Mouse (Mus musculus) left cerebral cortex, postnatal 10 days (tissue): ENCODE results near the gene Pus7. TPM values are rescaled to one million over a fixed set of nuclear protein-coding genes. Genes with fewer than 3 reads are reported as not detected.
"Not testable (repeated sequence)": the region's sequence is repeated elsewhere in the genome, so short reads cannot be mapped to it uniquely, and the experiment has no call there.

Source experiments
- DNase-seq, 2 experiments: peaks; one replicate each; pipeline ENCODE4 v3.0.0; 2021 to 2022; ENCODE audit warnings: low spot score in 2 of 2, mixed read lengths in 1 of 2; ENCODE audit errors: extremely low spot score in 1 of 2
- intact Hi-C: fragments of 180-260 bp; cut with DNase I; formaldehyde crosslinking; loops from one replicate; pipeline ENCODE4 v1.15.1; 2025
- total RNA-seq, 2 experiments: library from RNA; stranded (reverse); gene quantifications; 2 replicates each; pipeline ENCODE4 v1.2.3; 2021

The Pus7 gene
- total RNA-seq, 2 experiments from 2014 or later, result 19.2 to 24.6 TPM

DNA sequence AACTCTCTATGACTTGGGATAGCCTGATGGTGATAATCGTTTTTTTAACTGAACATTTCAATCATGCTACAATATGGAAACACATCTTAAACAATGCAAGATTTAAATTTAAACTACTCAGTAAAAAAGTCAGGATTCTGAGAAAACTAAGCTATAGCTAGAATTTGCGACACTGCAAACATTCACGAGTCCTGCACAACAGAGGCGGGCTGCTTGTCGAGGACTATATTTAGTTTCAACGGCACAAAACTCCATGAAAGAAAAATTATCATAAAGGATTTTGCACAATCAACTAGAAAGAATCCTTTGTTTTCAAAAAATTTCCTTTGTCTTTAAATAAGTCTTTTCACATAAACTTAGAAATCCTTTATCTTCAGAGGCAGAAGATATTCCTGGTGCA lies 21.0 kb downstream of the Pus7 start:
- intact Hi-C loops, result no loop called here
- DNase-seq, result no peak

DNA sequence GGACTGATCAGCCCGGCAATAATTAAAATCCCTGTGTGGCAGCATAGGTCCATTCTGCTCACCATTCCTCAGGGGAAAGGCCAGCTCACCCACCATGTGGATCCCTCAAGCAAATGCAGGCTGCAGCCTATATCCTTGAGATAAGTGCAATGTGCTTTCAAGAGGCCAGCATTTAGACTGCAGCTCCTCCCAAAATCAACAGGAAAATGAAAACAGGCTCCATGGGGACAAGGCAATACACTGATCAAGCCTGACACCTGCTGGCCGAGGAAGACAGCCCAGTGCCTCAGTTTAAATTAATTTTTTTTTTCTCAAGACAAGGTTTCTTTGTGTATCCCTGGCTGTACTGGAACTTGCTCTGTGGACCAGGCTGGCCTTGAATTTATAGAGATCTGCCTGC lies 24.9 kb downstream of the Pus7 start:
- peak; percentile 21 to 52 for DNase-seq
- intact Hi-C loops, result no loop called here

DNA sequence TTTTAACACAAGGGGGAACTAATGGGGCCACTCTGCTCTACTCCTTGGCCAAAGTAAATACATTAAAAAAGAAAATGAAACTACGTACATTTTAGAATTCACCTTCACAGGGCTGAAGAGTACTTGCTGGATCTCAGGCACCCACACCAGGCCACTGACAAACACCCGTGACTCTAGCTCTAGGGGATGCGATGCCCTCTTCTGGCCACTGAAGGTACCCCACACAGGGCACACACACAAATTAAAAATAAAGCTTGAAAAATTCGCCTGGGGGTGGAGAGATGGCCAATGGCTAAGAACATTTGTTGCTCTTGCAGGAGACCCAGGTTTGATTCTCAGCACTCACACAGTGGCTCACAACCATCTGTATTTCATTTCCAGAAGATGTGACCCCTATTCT lies 27.1 kb downstream of the Pus7 start:
- intact Hi-C loops, result no loop called here
- DNase-seq, result no peak

DNA sequence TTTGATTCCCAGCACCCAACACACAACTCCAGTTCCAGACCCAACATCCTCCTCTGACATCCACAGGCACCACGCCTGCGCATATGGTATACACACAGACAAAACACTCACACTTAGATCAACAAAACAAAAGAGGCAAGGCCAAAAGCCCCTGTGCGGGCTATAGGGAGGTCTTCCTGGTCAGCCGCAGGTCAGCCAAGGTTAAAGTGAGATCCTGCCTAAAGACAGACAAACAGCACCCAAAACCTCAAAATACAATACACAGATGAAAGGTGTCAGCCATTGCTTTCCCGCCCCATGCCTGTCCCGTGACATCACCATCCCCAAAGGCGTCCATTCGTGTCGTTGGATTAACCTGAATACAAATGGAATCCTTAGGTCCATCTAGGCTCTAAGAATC lies 27.9 kb downstream of the Pus7 start:
- intact Hi-C loops, result no loop called here
- DNase-seq, result no peak

DNA sequence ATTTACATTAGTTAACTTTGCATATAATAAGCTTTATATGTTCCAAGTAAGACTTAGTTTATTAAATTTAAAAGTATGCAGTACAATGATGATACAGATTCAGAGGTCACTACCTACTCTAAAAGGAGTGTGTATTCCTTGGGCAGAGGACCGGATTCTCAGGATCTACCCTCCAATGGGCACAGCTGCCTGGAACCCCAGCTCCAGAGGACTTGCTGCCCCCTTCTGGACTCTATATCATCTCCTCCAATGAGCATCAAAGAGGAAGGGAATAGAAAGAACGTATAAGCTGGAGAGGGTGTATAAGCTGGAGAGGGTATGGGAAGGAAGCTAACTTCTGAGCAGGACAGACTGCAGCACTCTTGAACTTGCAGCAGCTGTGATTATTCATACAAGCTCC lies 33.6 kb downstream of the Pus7 start:
- no peak for DNase-seq
- intact Hi-C loops, result loop anchor here (10.0 kb wide), 1 partner anchor 225 kb away; no protein-coding TSS in a partner anchor

DNA sequence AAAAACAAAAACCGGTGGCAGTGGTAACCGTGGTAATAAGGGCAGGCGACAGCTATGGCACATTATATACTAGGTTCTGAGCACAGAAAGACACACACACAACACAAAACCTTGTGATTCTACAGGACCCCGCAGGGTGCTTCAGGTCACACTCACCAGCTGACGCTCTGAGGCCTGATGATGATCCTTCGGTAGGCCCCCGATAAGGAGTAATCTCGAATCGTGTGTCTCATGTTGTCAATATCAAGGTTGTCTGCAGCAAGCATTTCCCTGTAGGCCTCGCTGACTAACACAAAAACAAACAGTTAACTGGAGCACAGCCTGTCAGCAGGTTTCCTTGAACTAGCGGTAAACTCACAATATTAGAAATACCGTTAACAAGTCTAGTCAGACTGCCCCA lies 40.2 kb downstream of the Pus7 start:
- DNase-seq, result no peak
- intact Hi-C loops, result loop anchor here (10.0 kb wide), 1 partner anchor 218 kb away; no protein-coding TSS in a partner anchor

DNA sequence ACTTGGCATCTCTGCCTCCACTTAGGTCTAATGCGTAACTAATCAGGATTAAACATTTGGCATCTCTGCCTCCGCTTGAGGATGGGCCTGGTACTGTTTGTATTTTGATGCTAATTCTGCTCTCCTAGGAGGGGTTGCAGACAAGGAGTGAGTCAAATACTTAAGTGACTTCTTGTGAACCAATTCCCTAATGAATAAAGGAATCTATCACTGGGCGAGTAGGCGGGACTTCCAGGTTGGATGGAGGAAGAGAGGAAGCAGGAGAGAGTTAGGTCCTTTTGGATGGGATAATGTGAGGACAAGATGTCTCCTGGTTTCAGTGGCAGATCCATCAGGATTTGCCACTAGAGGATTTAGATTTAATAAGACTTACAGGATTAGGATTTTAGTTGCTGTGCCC lies 46.4 kb downstream of the Pus7 start:
- DNase-seq, result no peak
- intact Hi-C loops, result no loop called here

DNA sequence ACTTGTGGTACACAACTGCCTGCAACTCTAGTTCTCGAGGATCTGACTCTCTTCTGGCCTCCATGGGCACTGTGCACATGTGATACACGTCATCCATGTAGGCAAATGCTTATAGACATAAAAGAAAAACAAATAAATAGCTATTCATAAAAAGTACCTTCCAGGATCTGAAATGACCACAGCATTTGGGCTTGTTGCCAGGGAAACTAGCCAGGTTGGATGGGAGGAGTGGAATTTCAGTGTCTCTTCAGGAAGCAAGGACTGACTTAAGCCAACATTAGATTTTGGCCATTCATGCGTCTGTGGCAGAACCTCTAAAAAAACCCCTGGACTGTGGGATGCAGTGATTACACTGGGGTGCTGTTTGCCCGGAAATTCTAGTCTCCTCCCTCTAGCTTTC lies 47.1 kb downstream of the Pus7 start:
- intact Hi-C loops, result no loop called here
- no peak for DNase-seq

DNA sequence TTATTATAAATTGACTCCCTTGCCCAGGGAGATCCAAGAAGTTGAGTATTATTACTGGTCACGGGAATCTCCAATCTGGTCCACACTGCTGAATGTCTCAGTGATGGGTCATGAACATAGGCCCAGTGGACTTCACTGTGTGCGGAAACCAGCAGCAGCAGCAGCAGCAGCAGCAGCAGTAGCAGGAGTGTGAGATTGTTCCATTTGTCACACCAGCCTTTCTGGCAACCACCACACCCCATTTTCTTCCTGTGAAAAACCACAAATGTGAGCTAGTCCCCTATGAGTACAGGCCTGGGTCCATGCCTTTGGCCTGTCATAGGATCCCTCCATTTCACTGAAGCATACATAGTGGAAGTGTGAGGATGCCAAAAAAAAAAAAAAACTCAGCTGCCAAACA lies 61.6 kb downstream of the Pus7 start:
- intact Hi-C loops, result no loop called here

DNA sequence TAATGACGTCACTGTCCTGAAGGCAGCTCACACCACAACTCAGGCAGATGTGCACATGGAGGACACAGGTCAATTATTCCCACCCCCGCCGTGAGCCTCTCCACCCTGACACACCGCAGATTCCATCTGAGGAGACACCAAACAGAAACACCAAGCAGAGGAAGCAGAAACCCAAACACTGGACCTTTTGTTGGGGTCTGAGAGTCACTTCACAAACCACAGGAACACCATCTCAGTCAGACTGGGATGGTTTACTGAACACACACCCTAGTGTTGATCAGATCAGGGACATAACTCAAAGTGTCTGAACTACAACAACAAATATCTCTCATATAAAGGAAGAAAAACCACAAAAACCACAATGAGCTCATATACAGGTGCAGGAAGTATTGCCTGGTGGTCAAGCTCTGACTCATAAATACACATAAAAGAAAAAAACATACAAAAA lies 64.6 kb downstream of the Pus7 start:
- DNase-seq, result no peak
- intact Hi-C loops, result no loop called here

More for the DNA sequence above, 61.6 kb downstream of the Pus7 start:
- no peak for DNase-seq

DNA sequence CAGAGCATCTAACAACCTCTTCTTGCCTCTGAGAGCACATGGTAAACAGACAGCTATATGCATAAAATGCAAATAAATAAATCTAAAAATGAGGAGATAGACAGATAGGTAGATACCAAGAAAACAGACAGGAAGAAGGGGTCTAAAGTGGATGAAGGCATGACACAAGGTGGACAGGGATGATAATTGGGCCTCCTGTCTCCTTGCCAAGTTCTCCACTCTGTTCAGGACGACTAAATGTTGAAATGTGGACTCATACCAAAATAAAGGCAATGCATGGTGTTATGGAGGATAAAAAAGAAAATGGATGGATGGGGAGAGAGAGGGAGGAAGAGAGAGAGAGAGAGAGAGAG lies 65.4 kb downstream of the Pus7 start:
- no peak for DNase-seq
- intact Hi-C loops, result no loop called here

DNA sequence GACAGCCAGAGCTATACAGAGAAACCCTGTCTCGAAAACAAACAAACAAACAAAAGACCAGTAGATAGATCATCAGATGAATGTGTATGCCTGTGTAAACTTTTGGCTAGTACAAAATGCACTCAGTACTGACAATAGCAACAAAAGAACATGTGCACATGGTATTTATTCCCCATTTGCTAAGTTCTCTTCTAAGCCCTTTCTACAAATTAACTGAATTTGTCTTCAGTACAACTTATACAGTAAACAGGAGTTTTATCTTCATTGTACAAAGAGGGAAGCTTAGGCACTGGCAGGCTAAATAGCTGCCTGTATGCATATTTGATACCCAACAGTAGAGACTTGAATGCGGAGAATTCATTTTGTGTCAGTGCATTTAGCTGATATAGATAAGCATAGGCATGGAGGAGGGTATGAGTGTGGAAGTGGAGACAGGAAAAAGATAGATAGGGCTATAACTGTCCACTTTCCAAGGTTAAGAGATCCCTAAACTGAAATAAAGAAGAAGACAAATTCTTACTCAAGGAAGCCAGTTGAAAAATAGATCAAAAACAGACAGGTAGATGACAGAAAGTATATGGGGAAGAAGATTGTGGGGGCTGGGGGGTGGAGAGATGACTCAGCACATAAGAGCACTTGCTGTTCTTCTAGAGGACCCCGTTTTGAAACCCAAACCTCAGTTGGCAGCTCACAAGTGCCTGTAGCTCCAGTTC lies 65.9 kb downstream of the Pus7 start:
- intact Hi-C loops, result no loop called here
- no peak for DNase-seq

DNA sequence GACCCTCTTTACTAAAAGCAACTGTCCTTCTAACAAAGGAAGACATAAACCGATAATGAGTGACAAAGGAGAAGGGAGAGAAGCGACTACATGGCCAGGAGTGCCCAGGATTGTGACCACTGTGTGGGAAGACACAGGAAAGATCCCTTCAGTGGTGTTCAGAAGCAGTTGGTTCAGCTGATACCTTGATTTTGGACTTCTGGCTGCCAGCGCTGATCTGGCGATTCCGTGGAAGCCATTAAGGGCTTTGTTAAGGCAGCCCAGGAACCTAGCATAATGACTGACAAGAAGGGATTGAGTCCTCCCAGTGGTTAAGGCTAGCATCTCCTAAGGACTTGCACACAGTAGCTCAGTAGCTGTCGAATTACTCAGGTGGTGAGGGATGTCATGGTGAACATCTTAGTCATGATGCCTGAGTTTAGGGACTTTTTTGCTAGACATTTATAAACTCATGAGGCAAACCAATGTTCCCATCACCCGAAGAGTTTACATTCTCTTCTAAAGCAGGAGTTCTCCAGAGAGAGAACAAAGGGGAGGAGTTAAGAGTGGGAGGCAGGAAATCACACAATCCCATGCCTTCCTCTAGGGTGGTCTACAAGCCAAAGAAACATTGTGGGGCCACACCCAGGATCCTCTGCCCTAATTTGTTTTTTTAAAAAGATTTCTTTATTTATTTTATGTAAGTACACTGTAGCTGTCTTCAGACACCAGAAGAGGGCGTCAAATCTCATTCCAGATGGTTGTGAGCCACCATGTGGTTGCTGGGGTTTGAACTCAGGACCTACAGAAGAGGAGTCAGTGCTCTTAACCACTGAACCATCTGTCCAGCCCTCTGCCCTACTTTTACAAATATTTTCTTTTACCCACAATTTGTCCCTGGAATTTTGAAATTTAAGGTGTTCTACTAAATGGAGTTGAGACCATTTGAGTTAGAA lies 69.8 kb downstream of the Pus7 start:
- no peak for DNase-seq
- intact Hi-C loops, result no loop called here

DNA sequence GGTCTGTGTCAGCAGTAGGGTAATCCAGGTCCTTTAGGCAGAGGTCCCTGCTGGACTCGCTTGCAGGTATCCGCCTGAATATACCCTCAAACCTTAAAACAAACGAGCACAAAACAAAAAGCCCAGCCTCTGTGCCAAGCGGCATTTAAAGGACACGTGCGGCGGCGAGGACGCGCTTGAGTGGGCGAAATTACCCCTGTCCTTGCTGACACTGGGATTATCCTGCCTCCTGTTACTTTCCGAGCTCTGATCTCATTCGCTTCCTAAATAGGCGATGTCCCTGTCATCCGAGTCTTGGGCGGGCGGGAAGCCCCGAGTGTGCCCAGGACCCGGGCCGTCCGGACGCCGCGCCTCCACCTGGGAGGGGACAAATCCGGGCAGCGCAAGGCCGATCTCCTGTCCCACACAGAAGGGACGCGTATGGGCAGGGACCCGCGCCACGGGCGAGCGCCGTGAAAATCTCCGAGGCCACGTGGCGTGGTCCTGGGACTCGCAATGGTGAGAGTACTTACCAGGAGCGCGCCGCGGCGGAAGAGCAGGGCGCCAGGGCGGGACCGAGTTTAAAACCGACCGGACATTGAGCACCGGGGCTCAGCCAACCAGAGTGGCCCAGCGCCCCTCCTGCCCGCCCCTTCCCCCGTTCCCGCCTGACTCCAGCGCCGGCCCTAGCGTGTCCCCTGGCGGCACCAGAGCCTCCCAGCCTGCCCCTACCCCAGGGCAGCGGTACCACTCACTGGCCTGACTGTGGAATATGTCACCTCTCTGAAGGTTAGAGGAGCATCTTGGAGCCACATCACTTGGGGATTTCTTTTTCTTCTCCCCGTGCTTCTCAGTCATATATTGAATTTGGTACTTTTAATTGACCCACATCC lies 71.1 kb downstream of the Pus7 start:
- peak; percentile 44 to 85 for DNase-seq
- intact Hi-C loops, result no loop called here

DNA sequence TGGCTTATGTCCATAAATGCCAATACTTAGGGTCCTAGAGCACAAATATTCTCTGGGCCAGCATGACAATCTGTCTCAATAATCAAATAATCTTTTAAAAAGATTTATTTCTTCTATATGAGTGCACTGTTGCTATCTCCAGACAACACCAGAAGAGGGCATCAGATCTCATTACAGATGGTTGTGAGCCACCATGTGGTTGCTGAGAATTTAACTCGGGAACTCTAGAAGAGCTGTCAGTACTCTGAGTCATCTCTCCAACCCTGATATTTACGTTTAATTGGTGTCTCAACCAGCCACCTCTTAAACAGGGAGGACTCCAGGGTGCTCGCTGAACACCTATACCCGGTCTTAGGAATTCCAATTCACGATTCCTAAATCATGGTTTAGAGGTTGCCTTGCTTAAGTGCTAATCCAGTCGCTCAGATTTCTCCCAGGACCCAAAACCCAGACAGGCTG lies 71.8 kb downstream of the Pus7 start:
- DNase-seq, result peak in 1 of 2 experiments; percentile 44
- intact Hi-C loops, result not testable (repeated sequence)

DNA sequence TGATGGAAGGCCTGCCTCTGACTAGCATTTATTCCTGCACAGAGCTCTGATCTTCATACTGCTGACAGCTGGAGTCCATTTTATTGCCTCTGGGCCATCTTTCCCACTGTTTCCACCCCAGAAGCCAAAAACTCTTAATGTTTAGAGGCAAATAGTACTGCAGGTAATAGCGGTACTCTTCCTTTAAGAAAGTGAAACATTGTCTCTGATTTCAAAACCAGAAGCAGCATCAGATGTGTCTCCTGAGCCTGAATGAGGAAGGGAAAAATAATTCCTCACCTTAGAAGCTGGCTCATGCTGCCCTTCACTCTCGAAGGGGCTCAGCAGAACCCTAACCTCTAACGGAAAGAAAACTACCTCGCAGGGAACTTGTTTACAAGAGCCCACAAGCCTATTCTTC lies 72.3 kb downstream of the Pus7 start:
- intact Hi-C loops, result no loop called here

DNA sequence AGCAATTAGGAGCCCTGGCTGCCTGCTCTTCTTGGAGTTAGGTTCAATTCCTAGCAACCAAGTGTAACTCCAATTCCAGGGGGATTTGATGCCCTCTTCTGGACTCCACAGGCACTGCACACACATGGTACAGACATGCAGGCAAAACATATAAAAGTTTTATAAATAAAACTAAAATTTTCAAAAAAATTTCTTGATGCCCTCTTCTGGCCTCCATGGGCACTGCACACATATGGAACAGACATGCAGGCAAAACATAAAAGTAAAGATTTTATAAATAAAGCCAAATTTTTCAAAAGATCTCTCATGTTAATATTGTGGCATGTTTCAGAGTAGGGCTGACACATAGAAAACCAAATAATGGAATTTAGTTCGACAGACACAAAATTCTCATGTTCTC lies 73.8 kb downstream of the Pus7 start:
- no peak for DNase-seq

More for the DNA sequence above, 72.3 kb downstream of the Pus7 start:
- DNase-seq, result no peak

DNA sequence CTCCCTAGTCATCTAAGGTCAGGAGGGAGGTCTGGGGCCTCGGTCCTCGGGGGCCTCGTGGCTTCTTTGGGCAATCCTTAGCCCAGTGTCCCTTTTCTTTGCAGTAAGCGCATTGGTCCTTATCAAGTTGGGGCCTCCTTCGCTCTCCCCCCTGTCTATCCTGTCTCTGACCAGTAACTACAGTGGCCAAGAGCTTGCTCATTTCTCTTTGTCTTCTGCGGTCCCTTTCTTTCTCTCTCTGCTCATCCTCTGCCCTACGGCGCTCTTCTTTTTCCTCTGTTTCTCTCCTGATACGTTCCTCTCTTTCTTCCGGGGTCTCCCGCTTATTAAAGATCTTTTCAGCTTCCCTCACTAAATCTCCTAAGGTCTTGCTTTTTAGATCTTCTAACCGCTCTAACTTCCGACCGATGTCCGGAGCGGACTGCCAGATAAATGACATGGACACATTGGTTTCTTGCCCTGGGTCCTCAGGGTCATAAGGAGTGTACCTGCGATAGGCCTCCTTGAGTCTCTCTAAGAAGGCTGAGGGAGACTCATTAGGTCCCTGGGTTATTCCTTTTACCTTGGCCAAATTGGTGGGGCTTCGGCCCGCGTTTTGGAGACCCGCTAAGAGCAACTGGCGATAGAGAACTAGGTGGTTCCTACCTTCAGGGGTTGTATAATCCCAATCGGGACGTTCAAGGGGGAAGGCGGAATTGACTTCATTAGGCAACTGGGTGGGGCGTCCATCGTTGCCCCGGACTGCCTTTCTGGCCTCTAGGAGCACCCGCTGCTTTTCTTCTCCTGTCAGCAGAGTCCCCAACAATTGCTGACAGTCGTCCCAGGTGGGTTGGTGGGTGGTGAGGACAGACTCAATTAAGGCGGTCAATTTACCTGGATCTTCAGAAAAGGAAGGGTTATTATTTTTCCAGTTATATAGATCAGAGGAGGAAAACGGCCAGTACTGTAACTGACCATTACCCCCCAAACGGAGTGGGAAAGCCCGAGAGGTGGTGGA lies 76.6 kb downstream of the Pus7 start:
- DNase-seq, intact Hi-C loops: not testable (repeated sequence)

More for the DNA sequence above, 73.8 kb downstream of the Pus7 start:
- intact Hi-C loops, result no loop called here
